Mouse (Mus musculus): ENCODE measurements around the gene 6030445D17Rik. TPM values are rescaled to one million over a fixed set of nuclear protein-coding genes. Genes with fewer than 3 reads are reported as not detected.

Gene 6030445D17Rik
- polyA plus RNA-seq, 1 experiment: not detected

DNA sequence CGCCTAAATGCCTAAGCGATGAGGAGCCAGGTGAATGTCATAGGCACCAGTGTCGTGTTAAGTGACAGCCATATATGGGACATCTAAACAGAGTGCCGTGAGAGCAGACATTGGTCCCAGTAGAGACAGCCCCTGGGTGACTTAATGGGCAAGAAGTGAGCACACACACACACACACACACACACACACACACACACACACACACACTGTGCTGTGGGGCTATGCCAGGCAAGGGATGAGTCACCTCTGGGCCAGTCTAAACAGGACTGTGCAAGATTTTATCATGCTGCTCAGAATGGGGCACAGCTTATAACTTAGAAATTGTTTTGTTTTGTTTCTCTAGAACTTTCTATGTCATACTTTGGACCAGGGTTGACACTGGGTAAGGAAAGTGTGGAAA, 28.0 kb upstream of the 6030445D17Rik start:
- H3K4me3 ChIP-seq (ENCODE audit: insufficient read depth, low read length): no peak overlapping the region

DNA sequence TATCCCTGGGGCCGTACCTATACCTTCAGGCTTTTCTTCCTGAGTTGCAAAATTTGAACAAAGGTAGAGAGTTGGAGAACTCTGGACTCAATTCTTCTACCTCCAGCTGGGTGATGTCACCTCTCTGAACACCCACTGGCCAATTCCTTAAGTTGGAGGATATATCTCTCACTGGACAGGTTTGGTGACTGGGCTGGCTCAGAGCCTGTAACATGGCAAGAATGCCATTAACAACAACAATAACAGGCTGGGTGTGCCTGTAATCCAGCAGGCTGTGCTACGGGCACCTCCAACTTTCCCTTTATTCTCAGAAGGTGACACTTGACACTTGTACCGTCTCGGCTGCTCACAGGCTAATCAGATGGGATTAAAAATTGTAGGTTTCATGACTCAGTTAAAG, 22.9 kb upstream of the 6030445D17Rik start:
- TF ChIP-seq CTCF (IDR thresholded peaks at IDR 0.05; ENCODE audit: low read depth, low read length) (no peak), POLR2A (IDR thresholded peaks at IDR 0.05; ENCODE audit: borderline replicate concordance, low read depth, low read length) (no peak)
- H3K4me1 ChIP-seq (ENCODE audit: control insufficient read depth, insufficient read depth, low read length): no peaks in the 10 kb centered on the region
- H3K27ac ChIP-seq (ENCODE audit: insufficient read depth, low read depth, low read length): no peak overlapping the region
- no peak overlapping the region for H3K4me3 ChIP-seq (ENCODE audit: insufficient read depth, low read length)

More for the DNA sequence above, 28.0 kb upstream of the 6030445D17Rik start:
- Histone ChIP-seq H3K4me1 (ENCODE audit: control insufficient read depth, insufficient read depth, low read length) (no peaks in the 10 kb centered on the region), H3K27ac (ENCODE audit: insufficient read depth, low read depth, low read length) (no peak overlapping the region)
- TF ChIP-seq CTCF (IDR thresholded peaks at IDR 0.05; ENCODE audit: low read depth, low read length): no peak
- TF ChIP-seq POLR2A (IDR thresholded peaks at IDR 0.05; ENCODE audit: borderline replicate concordance, low read depth, low read length): no peak

DNA sequence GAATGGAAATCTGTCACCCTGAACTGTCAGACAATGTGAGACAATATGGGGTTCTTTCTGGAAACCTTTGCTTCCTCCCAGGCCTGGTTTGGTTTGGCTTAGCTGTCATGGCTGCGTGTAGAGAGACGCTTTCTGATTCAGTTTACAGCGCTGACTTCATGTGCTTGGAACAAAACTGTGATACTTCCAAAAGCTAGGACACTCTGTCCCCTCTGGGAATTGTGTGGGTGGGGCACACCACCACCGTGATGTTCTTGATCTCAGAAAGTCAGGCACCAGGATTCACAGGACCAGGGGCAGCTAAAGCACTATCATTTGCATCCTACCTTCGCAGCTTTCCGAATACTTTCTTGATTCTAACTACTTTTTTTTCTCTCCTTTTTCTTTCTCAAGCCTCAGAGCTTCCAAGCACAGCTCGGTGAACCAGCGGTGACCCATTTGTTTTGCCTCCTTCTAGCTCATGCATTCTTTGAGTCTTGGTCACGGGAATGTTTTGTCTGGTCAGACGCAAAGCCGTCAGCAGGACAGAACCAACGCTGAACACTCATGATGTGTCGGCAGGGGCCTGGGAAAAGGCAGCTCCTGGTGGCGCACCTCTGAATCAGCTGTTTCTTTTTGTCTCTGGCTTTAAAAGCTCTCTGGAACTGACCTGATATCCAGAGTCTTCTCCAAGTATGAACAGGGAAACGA, 20.6 kb upstream of the 6030445D17Rik start:
- Histone ChIP-seq H3K4me3 (ENCODE audit: insufficient read depth, low read length) (no peak overlapping the region), H3K4me1 (ENCODE audit: control insufficient read depth, insufficient read depth, low read length) (no peaks in the 10 kb centered on the region), H3K27ac (ENCODE audit: insufficient read depth, low read depth, low read length) (no peak overlapping the region)
- TF ChIP-seq POLR2A (IDR thresholded peaks at IDR 0.05; ENCODE audit: borderline replicate concordance, low read depth, low read length): no peak
- no peak for TF ChIP-seq CTCF (IDR thresholded peaks at IDR 0.05; ENCODE audit: low read depth, low read length)

DNA sequence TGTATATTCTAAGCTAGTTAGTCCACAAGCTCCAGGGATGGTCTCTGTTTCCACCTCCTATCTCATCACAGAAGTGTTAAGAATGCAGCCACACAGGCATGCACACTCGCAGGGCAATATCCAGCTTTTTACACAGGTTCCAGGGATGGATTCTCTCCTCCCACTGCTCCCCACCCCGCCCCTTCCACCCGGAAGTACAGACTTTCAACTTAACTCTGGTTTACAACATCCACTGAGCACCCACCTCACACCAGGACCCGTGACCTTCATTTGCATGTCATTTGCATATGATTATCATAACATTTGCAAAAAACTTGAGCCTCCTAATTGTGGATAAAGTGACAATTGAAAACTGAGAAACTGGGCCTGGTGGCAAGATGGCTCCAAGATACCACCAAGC, 17.5 kb upstream of the 6030445D17Rik start:
- Histone ChIP-seq H3K27ac (ENCODE audit: insufficient read depth, low read depth, low read length) (no peak overlapping the region), H3K4me3 (ENCODE audit: insufficient read depth, low read length) (no peak overlapping the region), H3K4me1 (ENCODE audit: control insufficient read depth, insufficient read depth, low read length) (no peaks in the 10 kb centered on the region)
- TF ChIP-seq POLR2A (IDR thresholded peaks at IDR 0.05; ENCODE audit: borderline replicate concordance, low read depth, low read length) (no peak), CTCF (IDR thresholded peaks at IDR 0.05; ENCODE audit: low read depth, low read length) (no peak)

DNA sequence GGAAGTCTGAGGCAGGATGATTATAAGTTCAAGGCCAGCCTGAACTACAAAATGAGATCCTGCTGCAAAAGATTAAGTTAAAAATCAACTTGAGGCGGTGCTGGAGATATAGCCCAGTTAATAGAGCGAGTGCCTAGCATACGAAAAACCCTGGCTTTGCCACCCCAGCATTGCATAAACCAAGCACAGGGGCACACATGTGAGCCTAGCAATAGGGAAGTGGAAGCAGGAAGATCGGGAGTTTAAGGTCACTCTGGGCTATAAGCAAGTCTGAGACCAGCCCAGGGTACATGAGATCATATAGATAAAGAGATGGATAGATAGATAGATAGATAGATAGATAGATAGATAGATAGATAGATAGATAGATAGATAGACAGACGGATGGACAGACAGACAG, 12.3 kb upstream of the 6030445D17Rik start:
- TF ChIP-seq POLR2A (IDR thresholded peaks at IDR 0.05; ENCODE audit: borderline replicate concordance, low read depth, low read length) (no peak), CTCF (IDR thresholded peaks at IDR 0.05; ENCODE audit: low read depth, low read length) (no peak)
- H3K27ac ChIP-seq (ENCODE audit: insufficient read depth, low read depth, low read length): no peak overlapping the region
- H3K4me3 ChIP-seq (ENCODE audit: insufficient read depth, low read length): no peak overlapping the region
- peaks cover 4% of the 10 kb centered on the region for H3K4me1 ChIP-seq (ENCODE audit: control insufficient read depth, insufficient read depth, low read length)

DNA sequence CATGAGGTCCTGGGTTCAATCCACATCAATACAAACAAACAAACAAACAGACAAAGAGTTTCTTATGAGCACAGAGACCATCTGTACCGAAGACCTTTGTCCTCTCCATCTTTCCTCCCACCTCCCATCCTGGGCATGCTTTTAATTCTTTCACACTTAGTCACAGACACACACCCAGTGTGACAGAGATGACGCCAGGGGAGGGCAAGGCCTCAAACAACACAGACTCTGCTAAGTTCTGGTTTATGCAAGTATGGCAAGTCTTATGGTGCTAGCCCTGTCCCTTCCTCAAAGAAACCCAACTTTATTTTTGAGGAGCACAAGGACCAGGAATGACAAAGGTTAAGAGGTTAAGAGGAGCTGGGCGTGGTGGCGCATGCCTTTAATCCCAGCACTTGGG, 11.8 kb upstream of the 6030445D17Rik start:
- Histone ChIP-seq H3K4me1 (ENCODE audit: control insufficient read depth, insufficient read depth, low read length) (peaks cover 4% of the 10 kb centered on the region), H3K4me3 (ENCODE audit: insufficient read depth, low read length) (no peak overlapping the region), H3K27ac (ENCODE audit: insufficient read depth, low read depth, low read length) (no peak overlapping the region)
- TF ChIP-seq CTCF (IDR thresholded peaks at IDR 0.05; ENCODE audit: low read depth, low read length) (no peak), POLR2A (IDR thresholded peaks at IDR 0.05; ENCODE audit: borderline replicate concordance, low read depth, low read length) (no peak)

DNA sequence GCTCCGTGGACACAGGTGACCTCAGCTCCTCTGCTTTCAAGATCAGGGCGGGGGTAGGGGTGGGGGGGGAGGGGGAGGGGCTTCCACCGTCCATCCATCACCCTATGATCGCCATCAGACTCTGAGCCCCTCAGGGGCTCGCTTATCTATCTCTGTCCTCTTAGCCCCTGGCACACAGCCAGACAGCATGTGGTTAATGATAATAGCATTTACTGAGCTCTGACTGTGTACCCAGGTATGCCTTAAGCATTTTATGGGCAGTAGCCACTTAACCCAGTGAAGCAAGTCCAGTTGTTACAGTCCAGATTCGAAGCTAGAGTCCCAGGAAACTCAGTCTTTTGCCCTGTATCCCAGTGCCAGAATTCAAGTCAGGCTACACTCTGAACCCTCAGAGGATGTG, 10.5 kb upstream of the 6030445D17Rik start:
- no peak for TF ChIP-seq CTCF (IDR thresholded peaks at IDR 0.05; ENCODE audit: low read depth, low read length)
- TF ChIP-seq POLR2A (IDR thresholded peaks at IDR 0.05; ENCODE audit: borderline replicate concordance, low read depth, low read length): no peak
- H3K4me3 ChIP-seq (ENCODE audit: insufficient read depth, low read length): no peak overlapping the region
- H3K4me1 ChIP-seq (ENCODE audit: control insufficient read depth, insufficient read depth, low read length): peaks cover 4% of the 10 kb centered on the region
- no peak overlapping the region for H3K27ac ChIP-seq (ENCODE audit: insufficient read depth, low read depth, low read length)

DNA sequence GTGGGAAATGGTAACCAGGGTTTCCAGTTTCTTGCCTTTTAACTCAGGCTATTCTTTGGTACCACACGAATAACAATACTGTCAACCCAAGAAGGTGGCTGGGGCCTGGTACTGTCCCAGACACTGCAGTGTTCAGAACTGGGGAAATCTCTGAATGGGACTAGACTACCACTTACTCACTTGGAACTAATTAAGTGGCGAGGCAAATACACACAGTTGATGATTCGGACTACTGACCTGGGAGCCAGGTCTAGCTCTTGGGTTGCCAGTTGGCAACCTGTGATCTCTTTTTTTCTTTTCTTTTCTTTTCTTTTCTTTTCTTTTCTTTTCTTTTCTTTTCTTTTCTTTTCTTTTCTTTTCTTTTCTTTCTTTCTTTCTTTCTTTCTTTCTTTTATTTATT, 9.8 kb upstream of the 6030445D17Rik start:
- no peak overlapping the region for H3K4me3 ChIP-seq (ENCODE audit: insufficient read depth, low read length)
- TF ChIP-seq CTCF (IDR thresholded peaks at IDR 0.05; ENCODE audit: low read depth, low read length) (no peak), POLR2A (IDR thresholded peaks at IDR 0.05; ENCODE audit: borderline replicate concordance, low read depth, low read length) (no peak)
- no peak overlapping the region for H3K27ac ChIP-seq (ENCODE audit: insufficient read depth, low read depth, low read length)
- peaks cover 4% of the 10 kb centered on the region for H3K4me1 ChIP-seq (ENCODE audit: control insufficient read depth, insufficient read depth, low read length)

DNA sequence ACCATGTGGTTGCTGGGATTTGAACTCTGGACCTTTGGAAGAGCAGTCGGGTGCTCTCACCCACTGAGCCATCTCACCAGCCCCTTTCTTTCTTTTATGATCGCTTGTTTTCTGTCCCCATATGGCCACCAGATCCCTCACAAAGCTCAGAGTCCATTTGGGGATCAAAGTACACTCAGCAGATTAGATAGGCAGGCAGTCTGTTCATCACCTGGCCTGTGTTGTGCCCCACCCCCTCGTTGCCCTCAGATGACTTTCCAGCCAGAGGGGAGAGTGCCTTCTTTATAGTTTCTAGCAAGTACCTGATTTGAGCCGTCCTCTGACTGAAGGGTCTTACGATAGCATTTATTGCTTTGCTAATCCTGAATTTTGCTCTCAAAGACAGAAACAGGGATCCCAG, 9.3 kb upstream of the 6030445D17Rik start:
- TF ChIP-seq POLR2A (IDR thresholded peaks at IDR 0.05; ENCODE audit: borderline replicate concordance, low read depth, low read length) (no peak), CTCF (IDR thresholded peaks at IDR 0.05; ENCODE audit: low read depth, low read length) (no peak)
- Histone ChIP-seq H3K4me1 (ENCODE audit: control insufficient read depth, insufficient read depth, low read length) (peaks cover 4% of the 10 kb centered on the region), H3K4me3 (ENCODE audit: insufficient read depth, low read length) (no peak overlapping the region), H3K27ac (ENCODE audit: insufficient read depth, low read depth, low read length) (no peak overlapping the region)

DNA sequence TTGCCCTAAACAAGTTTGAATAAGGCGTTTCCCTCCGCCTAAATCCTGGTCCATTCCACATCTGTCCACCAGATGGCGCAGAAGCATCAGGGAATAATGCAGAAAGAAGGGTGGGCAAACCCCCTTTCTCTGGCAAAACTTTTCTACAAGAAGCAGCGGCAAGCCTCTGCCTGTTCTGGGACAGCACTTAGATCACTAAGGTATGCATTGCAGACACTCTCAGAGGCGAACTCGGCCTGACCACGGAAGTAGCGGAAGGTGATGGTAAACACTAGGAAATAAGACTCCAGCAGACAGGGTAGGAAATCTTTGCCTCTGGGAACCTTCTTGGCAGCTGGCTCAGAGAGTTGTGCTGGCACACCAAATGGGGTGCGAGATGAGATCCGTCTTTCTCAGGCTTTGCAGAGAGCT, 7.2 kb upstream of the 6030445D17Rik start:
- Histone ChIP-seq H3K4me3 (ENCODE audit: insufficient read depth, low read length) (peak overlapping the region; percentile 36), H3K27ac (ENCODE audit: insufficient read depth, low read depth, low read length) (no peak overlapping the region), H3K4me1 (ENCODE audit: control insufficient read depth, insufficient read depth, low read length) (peaks cover 4% of the 10 kb centered on the region)
- no peak for TF ChIP-seq POLR2A (IDR thresholded peaks at IDR 0.05; ENCODE audit: borderline replicate concordance, low read depth, low read length)
- TF ChIP-seq CTCF (IDR thresholded peaks at IDR 0.05; ENCODE audit: low read depth, low read length): peak; percentile 99
